Mouse (Mus musculus) limb, embryonic 10.5 days (tissue): ENCODE data around the gene Celf1. TPM values are rescaled to one million over a fixed set of nuclear protein-coding genes. Genes with fewer than 3 reads are reported as not detected.
A peak's percentile ranks its signal among the peaks of the same experiment; 100 is the strongest.
"Not testable (repeated sequence)": the region's sequence is repeated elsewhere in the genome, so short reads cannot be mapped to it uniquely, and the experiment has no call there.

Experiments
- DNase-seq: peaks from one replicate; pipeline ENCODE4 v3.0.0-alpha.2; 2017; ENCODE audit warnings: low spot score
- H3K27ac ChIP-seq: fragments of 300-500 bp; sonication (generic); 2 replicates; pipeline ENCODE4 v1.5.1; 2016; ENCODE audit warnings: mild to moderate bottlenecking
- H3K27me3 ChIP-seq: fragments of 300-500 bp; sonication (generic); 2 replicates; pipeline ENCODE4 v1.6.1; 2016; ENCODE audit warnings: low read depth, mild to moderate bottlenecking; ENCODE audit not compliant: poor library complexity, severe bottlenecking
- H3K36me3 ChIP-seq: fragments of 300-500 bp; sonication (generic); 2 replicates; pipeline ENCODE4 v1.6.1; 2016; ENCODE audit warnings: mild to moderate bottlenecking, moderate library complexity
- H3K4me1 ChIP-seq: fragments of 300-500 bp; sonication (generic); 2 replicates; pipeline ENCODE4 v1.6.1; 2016
- H3K4me3 ChIP-seq: fragments of 300-500 bp; sonication (generic); 2 replicates; pipeline ENCODE4 v1.5.1; 2016; ENCODE audit warnings: mild to moderate bottlenecking, moderate library complexity
- H3K9me3 ChIP-seq: fragments of 300-500 bp; sonication (generic); replicated peaks from 2 replicates; pipeline ENCODE4 v1.6.1; 2016; ENCODE audit warnings: mild to moderate bottlenecking
- WGBS: fragments of 180-500 bp; shearing (Covaris S2); methylation state at CpG from one replicate; pipeline ENCODE4 v1.1.7; 2016; 5-methylcytosine and 5-hydroxymethylcytosine counted together
- polyA plus RNA-seq: library from polyadenylated mRNA; unstranded; fragments of >200 nt; fragmentation: Nextera tagmentation; extraction: Ambion mirVana; gene quantifications from 2 replicates; pipeline ENCODE4 v1.2.1, GENCODE M21; 2016

The Celf1 gene
- polyA plus RNA-seq, result 139 and 150 TPM in 2 replicates

DNA sequence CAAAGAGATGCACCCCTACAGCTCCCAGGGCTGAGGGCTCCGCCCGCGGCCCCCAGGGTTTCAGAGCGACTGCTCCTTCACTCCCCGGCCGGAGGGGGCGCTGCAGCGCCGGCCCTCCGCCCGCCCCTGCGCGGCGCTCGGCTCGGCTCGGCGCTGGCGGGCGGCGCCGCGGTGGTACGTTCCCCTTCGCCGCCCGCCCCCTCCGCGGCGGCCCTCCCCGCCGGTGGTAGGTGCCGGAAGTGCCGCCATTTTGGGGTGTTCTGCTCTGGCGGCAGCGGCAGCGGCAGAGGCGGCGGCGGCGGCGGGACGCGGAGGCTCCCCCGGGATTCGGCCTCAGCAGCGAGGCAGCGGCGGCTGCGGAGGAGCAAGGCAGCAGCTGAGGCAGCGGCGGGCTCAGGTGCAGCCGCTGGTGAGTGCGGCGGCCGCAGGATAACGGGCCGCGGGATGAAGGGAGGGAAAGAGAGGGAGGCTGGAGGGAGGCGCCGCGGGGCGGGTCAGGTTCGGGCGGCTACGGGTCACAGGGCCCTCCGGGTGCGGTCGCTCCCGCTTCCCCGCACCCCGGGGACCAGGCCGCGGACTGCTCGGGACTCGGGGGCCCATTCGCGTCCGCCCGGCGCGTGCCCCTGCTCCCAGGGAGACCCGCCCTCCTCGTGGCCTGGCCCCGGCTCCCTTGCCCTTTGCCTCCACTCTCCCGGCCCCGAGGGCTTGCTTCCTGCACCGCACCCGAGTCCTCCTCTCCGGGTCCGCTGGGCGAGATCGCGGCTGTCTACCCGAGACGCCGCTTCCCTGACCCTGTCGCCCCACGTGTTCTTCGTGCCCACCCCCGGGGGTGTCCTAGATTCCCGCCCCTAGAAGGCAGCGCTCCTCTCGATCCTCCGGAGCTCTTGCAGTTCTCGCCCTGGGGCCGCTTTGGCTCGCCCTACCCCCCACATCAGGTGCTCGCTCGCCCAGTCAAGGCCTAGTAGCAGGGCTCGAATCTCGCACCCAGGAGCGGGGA is at the start of gene Celf1:
Celf1 (plus strand) TSS at position 150 of the 997 bp plus-strand sequence.
- under 1% methylated on average over 102 of the region's 113 CpGs for WGBS

DNA sequence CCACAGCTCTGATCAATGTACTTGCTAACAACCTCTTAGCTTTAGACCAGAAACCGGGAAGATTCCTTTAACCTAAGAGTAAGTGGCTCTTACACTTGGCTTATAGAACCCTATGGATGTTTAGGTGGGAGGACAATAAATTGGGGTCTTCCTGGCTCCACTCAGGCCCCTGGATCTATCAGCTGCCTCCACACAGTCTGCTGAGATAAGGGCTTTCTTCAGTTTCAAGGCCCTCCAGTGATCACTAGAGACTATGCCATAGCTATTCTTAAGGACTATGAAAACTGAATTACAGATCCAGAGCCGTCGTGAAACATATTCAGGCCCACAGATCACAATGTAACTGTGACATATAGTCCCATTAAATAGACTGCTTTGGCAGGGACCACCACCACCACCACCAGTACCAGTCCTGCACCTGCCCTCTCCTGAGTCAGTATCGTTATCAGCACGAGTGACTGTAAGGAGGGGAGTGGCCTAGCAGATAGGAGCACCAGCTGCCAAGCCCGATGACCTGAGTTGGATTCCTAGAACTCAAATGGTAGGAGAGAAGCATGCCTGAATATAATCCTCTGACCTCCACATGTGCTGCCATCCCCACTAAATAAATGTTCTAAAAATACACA is 46.4 kb upstream of the Celf1 start:
- no peak overlapping the region for H3K4me3 ChIP-seq
- H3K36me3 ChIP-seq, result peaks cover 70% of the 10 kb centered on the region
- DNase-seq, result no peak
- WGBS, result 90% methylated on average over 6 of the region's 6 CpGs
- peaks cover 32% of the 10 kb centered on the region for H3K27me3 ChIP-seq
- no peak overlapping the region for H3K27ac ChIP-seq
- H3K4me1 ChIP-seq, result peaks cover 14% of the 10 kb centered on the region
- no peaks in the 10 kb centered on the region for H3K9me3 ChIP-seq

More for the DNA sequence above, at the start of gene Celf1:
- no peaks in the 10 kb centered on the region for H3K9me3 ChIP-seq
- H3K27ac ChIP-seq, result peak within 1 kb of the TSS; percentile 98
- peak; percentile 90 for DNase-seq
- H3K4me1 ChIP-seq, result peaks cover 18% of the 10 kb centered on the region
- H3K27me3 ChIP-seq, result no peaks in the 10 kb centered on the region
- peak within 1 kb of the TSS; percentile 99 for H3K4me3 ChIP-seq
- H3K36me3 ChIP-seq, result peaks cover 14% of the 10 kb centered on the region; the same call in 1 of the 2 replicates

DNA sequence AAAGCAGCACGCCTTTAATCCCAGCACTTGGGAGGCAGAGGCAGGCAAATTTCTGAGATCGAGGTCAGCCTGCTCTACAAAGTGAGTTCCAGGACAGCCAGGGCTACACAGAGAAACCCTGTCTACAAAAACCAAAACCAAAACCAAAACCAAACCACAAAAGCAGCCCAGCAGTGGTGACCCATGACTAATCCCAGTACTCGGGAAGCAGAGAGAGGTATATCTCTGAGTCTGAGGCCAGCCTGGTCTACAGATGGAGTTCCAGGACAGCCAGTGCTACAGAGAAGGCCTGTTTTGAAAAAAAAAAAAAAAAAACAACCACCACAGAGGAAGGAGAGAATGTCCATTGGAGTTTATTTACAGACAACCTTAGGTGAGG is 45.9 kb upstream of the Celf1 start:
- H3K9me3 ChIP-seq, H3K27ac ChIP-seq, H3K4me3 ChIP-seq, DNase-seq: not testable (repeated sequence)
- Histone ChIP-seq H3K4me1 (peaks cover 12% of the 10 kb centered on the region), H3K27me3 (peaks cover 27% of the 10 kb centered on the region), H3K36me3 (peaks cover 75% of the 10 kb centered on the region)
- WGBS, result 96% methylated on average over 3 of the region's 3 CpGs

DNA sequence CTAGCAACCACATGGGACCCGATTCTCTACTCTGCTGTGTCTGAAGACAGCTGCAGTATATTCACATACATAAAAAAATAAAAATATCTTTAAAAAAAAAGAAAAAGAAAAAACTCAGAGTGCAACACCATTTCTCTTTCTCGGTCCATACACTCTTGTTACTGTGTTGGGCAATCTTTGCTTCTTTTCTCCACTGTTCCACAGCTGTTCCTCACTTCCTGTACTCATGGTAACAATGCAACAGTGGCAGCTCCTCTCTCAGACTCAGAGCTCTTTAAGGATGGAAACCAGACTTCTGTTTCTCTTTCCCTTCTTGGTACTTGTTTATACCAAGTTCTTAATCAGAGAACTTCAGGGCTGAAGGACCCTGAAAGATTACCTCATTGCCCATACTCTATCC is 36.8 kb upstream of the Celf1 start:
- WGBS, result 88% methylated on average over 2 of the region's 2 CpGs
- H3K36me3 ChIP-seq, result peaks cover 71% of the 10 kb centered on the region

DNA sequence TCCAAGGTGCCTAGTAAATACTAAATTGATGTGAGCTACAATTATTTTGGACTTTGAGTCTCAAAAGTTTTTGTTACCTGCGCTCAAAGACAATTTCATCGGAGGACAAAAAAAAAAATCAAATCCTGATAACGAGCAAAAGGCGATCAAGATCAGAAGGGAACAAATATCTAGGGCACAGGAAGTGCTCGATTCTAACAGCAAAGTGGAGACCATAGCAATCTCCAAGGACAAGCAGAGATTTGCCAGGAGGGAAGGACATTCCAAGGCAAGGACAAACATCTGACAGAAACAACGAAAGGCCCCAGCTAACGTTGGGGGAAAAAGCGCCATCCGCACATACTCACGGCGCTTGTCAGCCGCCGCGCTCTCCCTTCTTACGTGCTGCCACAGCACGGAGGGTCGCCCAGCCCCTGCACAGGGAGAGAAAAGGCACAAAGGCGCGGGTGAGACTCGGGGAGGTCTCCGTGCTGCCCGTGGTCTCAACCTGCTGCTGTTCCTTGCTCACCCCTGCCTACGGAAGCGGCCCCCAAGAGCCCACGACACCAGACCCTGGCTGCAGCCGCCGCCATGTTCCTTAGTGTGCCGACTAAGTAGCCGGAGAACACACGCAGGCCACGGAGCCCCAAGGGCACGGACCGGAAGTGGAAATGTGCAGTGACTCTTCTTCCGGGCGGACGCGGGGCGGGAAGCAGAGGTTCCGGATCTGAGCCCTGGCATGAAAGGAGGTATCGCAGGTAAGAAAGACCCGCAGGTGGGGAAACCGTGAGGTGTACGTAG is 35.9 kb upstream of the Celf1 start, which contains the start of the genes Kbtbd4 and Ndufs3:
Kbtbd4 (plus strand) TSS at position 665 of the 780 bp plus-strand sequence.
Ndufs3 (minus strand) TSS at position 752 of the 780 bp plus-strand sequence.
- Histone ChIP-seq H3K4me3 (peak within 1 kb of the TSS; percentile 82), H3K9me3 (no peaks in the 10 kb centered on the region), H3K4me1 (peaks cover 21% of the 10 kb centered on the region), H3K27me3 (no peaks in the 10 kb centered on the region), H3K36me3 (peaks cover 71% of the 10 kb centered on the region), H3K27ac (peak within 1 kb of the TSS; percentile 94)
- peak; percentile 96 for DNase-seq
- under 1% methylated on average over 43 of the region's 43 CpGs for WGBS

More for the DNA sequence above, 36.8 kb upstream of the Celf1 start:
- DNase-seq, result no peak
- Histone ChIP-seq H3K9me3 (no peaks in the 10 kb centered on the region), H3K4me3 (peak overlapping the region; percentile 82), H3K27me3 (no peaks in the 10 kb centered on the region), H3K4me1 (peaks cover 21% of the 10 kb centered on the region), H3K27ac (peak overlapping the region; percentile 94; the same call in 1 of the 2 replicates)

DNA sequence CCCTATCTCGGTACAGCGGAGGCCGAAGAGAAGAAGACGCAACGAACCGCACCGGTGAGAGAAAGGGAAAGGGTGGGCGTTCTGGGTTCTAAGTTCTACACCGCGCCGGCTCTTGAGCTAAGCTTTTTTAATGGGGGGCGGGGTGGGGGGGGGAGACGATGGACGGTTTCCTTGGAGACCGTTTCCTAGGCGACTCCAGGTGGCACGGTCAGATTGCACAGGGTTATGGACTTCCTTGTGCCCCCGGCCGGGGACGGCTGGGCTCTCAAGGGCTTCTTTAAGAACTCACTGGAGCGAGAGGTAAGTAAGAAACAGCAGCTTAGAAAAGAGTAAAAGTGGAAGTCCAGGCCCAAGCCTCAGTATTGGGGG is 35.3 kb upstream of the Celf1 start:
- under 1% methylated on average over 21 of the region's 21 CpGs for WGBS
- no peak for DNase-seq

DNA sequence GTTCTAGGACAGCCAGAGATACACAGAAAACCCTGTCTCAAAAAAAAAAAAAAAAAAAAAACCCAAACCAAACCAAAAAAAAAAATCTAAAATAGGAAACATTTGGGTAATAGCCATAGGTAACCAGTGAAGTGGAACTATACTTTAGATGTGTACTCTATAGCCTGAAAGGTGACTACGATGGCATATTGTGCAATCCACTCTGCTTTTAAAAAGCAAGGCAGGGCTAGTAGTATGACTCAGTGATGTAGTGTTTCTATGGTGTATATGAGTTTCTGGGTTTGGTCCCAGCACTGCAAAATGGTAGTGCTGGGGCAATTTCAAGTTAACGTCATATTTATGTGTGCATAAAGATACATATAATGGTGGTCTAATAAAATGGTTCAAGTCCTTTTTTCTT is 33.5 kb upstream of the Celf1 start:
- H3K27ac ChIP-seq, result no peak overlapping the region
- no peak for DNase-seq
- H3K36me3 ChIP-seq, result peaks cover 73% of the 10 kb centered on the region
- H3K4me3 ChIP-seq, result no peak overlapping the region
- H3K27me3 ChIP-seq, result no peaks in the 10 kb centered on the region
- H3K4me1 ChIP-seq, result peaks cover 21% of the 10 kb centered on the region
- WGBS, result 94% methylated on average over 2 of the region's 2 CpGs
- H3K9me3 ChIP-seq, result no peaks in the 10 kb centered on the region

More for the DNA sequence above, 35.3 kb upstream of the Celf1 start:
- H3K36me3 ChIP-seq, result peaks cover 71% of the 10 kb centered on the region
- no peaks in the 10 kb centered on the region for H3K27me3 ChIP-seq
- peak overlapping the region; percentile 82 for H3K4me3 ChIP-seq
- H3K27ac ChIP-seq, result peak overlapping the region; percentile 94
- peaks cover 21% of the 10 kb centered on the region for H3K4me1 ChIP-seq
- no peaks in the 10 kb centered on the region for H3K9me3 ChIP-seq

DNA sequence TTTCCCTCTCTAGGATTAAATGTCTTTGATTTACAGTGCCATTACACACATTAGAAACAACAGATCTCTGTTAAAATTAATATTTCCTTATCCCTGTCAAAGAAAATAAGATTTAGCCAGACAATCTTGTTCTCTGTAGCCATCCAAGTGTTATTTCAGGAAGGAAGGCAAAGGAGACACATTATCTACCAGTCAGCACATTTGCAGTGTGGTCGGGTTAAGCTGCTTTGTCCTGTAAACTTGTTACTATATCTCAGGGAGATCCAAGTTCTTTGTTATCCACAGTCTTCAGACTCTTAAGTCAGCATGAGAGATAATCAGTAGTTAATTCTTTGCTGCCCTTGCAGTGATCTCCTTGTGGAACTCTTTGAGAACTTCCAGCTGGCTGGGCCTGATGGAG is 29.3 kb upstream of the Celf1 start:
- H3K36me3 ChIP-seq, result peaks cover 95% of the 10 kb centered on the region
- no peaks in the 10 kb centered on the region for H3K9me3 ChIP-seq
- H3K4me3 ChIP-seq, result no peak overlapping the region
- DNase-seq, result no peak
- WGBS, result 90% methylated on average over 1 of the region's 1 CpGs
- H3K27me3 ChIP-seq, result no peaks in the 10 kb centered on the region
- H3K4me1 ChIP-seq, result peaks cover 13% of the 10 kb centered on the region
- no peak overlapping the region for H3K27ac ChIP-seq

DNA sequence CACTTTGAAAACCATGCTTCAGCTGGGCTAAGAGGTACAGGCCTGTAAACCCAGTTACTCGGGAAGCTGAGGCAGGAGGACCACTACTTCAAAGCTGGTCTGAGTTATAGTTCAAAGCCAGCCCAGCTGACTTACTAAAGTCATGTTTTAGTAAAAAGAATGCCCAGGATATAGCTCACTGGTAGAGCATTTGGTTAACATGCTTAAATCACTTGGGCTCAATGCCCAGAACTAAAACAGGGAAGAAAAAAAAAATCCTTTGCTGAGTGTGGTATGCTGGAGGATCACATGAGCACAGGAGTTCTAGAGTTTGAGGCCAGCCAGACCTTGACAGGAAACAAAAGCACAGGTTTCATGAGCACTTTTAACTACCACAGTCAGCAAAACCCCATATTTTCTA is 28.5 kb upstream of the Celf1 start:
- peaks cover 18% of the 10 kb centered on the region for H3K4me1 ChIP-seq
- DNase-seq, result no peak
- no peak overlapping the region for H3K27ac ChIP-seq
- 89% methylated on average over 1 of the region's 1 CpGs for WGBS
- H3K9me3 ChIP-seq, result no peaks in the 10 kb centered on the region
- no peak overlapping the region for H3K4me3 ChIP-seq
- no peaks in the 10 kb centered on the region for H3K27me3 ChIP-seq
- peaks cover 90% of the 10 kb centered on the region for H3K36me3 ChIP-seq

DNA sequence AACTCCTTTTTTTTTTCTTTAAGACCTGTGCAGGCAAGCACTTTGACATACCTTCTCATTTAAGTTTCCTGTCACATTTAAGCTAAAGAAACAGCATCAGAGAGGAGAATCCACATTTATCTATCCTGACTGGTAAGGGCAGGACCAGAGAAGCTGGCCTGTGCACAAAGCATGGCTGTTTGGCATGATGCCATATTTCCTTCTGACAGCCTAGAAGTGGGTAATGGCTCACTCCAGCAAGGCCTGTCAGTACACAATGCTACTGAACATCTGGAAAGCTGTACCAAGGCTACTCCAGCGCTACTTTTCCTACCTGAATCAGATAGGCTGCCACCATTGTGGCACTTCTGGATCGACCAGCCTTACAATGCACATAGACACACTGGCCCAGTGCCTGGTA is 26.5 kb upstream of the Celf1 start:
- Histone ChIP-seq H3K4me1 (peaks cover 29% of the 10 kb centered on the region), H3K27me3 (no peaks in the 10 kb centered on the region), H3K27ac (no peak overlapping the region), H3K36me3 (peaks cover 70% of the 10 kb centered on the region), H3K9me3 (no peaks in the 10 kb centered on the region), H3K4me3 (no peak overlapping the region)
- 94% methylated on average over 2 of the region's 2 CpGs for WGBS
- DNase-seq, result no peak

DNA sequence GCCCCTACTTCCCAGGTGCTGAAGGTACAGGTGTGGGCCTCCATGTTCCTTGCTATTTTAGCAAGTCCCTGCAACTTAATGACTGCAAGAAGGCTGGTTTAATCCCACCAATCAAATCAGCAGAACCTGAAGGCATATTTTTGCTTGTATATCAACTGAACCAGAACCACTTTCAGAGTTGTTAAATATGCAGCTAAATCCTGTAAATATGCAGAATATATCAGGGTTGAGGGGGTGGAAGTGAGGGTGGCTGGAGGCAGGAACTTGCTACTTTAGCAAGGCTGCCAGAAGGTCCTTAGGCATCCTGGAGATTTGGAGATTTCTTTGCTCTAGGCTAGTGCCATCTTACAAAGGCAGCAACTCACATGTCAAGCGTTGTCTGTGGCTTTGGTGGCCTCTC is 24.7 kb upstream of the Celf1 start:
- 87% methylated on average over 1 of the region's 1 CpGs for WGBS
- Histone ChIP-seq H3K4me3 (no peak overlapping the region), H3K27ac (no peak overlapping the region)

DNA sequence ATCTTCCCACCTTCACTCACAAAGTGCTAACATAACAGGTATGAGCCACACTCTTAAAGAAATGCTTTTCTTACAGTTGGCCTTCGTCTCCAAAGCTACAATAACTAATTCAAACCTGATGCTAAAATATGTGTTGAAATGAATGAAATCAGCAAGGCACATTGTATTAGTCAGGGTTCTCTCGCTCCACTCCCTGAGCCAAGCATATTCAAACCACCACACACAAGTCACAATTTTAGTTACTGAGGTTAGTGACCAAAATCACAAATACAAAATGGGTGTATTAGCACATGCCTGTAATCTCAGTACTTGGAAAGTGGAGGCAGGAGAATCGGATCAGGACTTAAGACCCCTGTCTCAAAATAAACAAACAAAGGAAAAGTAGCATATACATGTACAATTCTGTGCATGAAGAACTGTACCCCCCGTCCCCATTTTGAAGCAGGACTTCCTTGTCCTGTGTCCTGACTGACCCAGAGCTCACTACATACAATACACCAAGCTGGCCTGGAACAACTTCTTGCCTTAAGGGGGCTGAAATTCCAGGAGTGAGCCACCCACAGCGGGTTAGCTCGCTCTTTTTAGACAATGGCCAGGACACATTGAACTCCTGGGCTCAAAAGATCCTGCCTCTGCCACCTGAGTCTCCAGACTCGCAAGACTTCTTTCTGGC is 23.5 kb upstream of the Celf1 start:
- Histone ChIP-seq H3K4me1 (peaks cover 29% of the 10 kb centered on the region), H3K4me3 (peak overlapping the region; percentile 81), H3K27ac (peak overlapping the region; percentile 95), H3K9me3 (no peaks in the 10 kb centered on the region), H3K27me3 (no peaks in the 10 kb centered on the region), H3K36me3 (peaks cover 40% of the 10 kb centered on the region)
- DNase-seq, result no peak
- 38% methylated on average over 7 of the region's 7 CpGs for WGBS

More for the DNA sequence above, 24.7 kb upstream of the Celf1 start:
- Histone ChIP-seq H3K4me1 (peaks cover 29% of the 10 kb centered on the region), H3K9me3 (no peaks in the 10 kb centered on the region), H3K36me3 (peaks cover 52% of the 10 kb centered on the region), H3K27me3 (no peaks in the 10 kb centered on the region)
- DNase-seq, result no peak
